Mouse (Mus musculus) splenic B cell, adult 2 months (primary cell): ENCODE measurements at regions not wholly inside any gene's neighbourhood (a gene's known extent, or its start where the extent isn't known, plus 50 kb on each side); places are given as distances from the start of the nearest gene placed in this dataset.

ENCODE experiments used
- DNase-seq: peaks from one replicate; pipeline ENCODE4 v3.0.0-alpha.2; 2011; ENCODE audit warnings: low read depth, low spot score
- H3K27me3 ChIP-seq: 2 replicates; pipeline ENCODE4 v1.6.1; 2012; ENCODE audit warnings: mild to moderate bottlenecking, low read length, moderate library complexity, mixed read lengths; ENCODE audit not compliant: control insufficient read depth, poor library complexity, insufficient read depth, severe bottlenecking
- H3K36me3 ChIP-seq: 2 replicates; pipeline ENCODE4 v1.6.1; 2012; ENCODE audit warnings: mild to moderate bottlenecking, low read length, moderate library complexity, mixed read lengths; ENCODE audit not compliant: control insufficient read depth, poor library complexity, insufficient read depth, severe bottlenecking

- no peaks in the 10 kb centered on the region for H3K36me3 ChIP-seq
- H3K27me3 ChIP-seq: no peaks in the 10 kb centered on the region
Measured at GRCm38 (mm10) chr5:102251076-102251475, 181.4 kb upstream of the Wdfy3 start.

GRCm38 (mm10) chr5:102253786-102254185 is 184.1 kb upstream of the Wdfy3 start:
- no peaks in the 10 kb centered on the region for H3K36me3 ChIP-seq
- no peak for DNase-seq
- H3K27me3 ChIP-seq: no peaks in the 10 kb centered on the region

More at GRCm38 (mm10) chr5:102251076-102251475, 181.4 kb upstream of the Wdfy3 start:
- DNase-seq: no peak

- H3K36me3 ChIP-seq: no peaks in the 10 kb centered on the region
- H3K27me3 ChIP-seq: no peaks in the 10 kb centered on the region
- DNase-seq: no peak
Measured at GRCm38 (mm10) chr5:102257104-102257503, 187.4 kb upstream of the Wdfy3 start.

DNA sequence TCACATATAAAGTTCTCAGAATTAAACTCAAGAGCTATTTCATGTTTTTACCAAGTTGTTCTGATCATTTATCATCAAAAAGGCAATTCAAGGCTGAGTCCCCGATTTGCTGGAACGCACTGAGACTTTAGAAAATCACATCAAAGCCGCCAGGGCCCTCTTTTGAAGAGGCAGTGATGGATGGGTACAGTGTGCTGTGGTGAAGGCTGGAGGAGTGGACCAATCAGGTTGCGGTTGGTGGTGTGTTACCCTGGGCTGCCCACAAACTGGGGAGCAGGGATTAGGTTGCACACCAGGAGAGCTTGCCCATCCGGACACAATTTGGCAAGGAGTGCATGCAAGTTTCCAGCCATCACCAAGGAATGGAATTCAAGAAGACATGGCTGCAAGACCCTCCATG is 191.9 kb upstream of the Wdfy3 start:
- no peak for DNase-seq
- Histone ChIP-seq H3K27me3 (no peaks in the 10 kb centered on the region), H3K36me3 (no peaks in the 10 kb centered on the region)

DNA sequence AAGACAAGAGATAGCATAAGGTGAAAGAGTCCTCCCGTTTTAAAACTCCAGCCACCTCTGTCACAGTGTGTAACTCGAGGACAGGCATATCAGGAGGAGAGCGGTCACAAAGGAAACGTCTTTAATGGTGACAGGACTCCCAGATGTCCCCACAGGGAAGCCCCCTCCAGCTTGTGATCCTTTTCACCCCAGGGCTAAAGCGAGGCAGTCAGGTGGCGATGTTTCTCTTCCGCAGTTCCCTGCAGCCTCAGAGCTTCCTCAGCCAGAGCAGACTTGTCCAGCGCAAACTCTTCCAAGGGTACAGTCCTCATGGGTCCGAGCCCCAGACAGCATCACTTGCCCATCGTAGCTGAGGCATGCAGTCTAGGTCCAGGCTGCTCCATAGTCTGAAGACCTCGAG is 196.7 kb upstream of the Wdfy3 start:
- no peaks in the 10 kb centered on the region for H3K27me3 ChIP-seq
- no peaks in the 10 kb centered on the region for H3K36me3 ChIP-seq

GRCm38 (mm10) chr5:102267150-102267549 is 197.4 kb upstream of the Wdfy3 start:
- H3K27me3 ChIP-seq: no peaks in the 10 kb centered on the region
- no peaks in the 10 kb centered on the region for H3K36me3 ChIP-seq
- no peak for DNase-seq

More for the DNA sequence above, 196.7 kb upstream of the Wdfy3 start:
- DNase-seq: no peak

DNA sequence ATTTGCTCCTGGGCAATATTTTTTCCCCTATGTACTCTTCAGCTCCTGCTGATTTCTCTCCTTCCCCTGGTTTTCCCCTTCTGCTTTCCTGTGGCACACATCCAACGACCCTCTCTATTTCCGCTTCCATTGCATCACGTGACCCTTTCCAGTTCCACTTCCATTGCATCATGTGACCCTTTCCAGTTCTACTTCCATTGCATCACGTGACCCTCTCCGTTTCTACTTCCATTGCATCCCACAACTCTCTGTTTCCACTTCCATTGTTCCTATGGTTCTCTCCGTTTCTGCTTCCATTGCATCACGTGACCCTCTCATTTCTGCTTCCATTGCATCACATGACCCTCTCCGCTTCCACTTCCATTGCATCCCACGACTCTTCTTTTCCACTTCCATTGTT is 199.5 kb upstream of the Wdfy3 start:
- Histone ChIP-seq H3K27me3 (no peaks in the 10 kb centered on the region), H3K36me3 (no peaks in the 10 kb centered on the region)
- no peak for DNase-seq

DNA sequence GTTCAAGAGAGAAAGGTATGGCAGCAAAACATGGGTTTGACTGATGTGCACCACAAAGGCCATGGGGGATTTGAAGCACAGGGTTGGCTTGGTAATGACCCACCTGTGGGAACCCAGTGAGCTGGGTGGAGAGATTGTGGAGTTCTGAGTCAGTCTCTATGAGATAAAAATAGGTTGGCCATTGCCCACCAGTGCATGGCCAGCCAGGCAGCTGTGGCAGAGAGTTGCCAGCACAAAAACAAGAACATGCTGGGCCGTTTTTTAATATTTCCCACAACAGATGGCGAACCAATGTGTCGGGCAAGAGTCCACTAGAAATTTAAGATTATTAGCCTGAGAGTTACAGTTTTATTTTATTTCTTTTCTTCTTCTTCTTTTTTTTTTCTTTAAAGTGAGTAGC is 205.6 kb upstream of the Arhgap24 start:
- Histone ChIP-seq H3K36me3 (no peaks in the 10 kb centered on the region), H3K27me3 (no peaks in the 10 kb centered on the region)
- DNase-seq: no peak

DNA sequence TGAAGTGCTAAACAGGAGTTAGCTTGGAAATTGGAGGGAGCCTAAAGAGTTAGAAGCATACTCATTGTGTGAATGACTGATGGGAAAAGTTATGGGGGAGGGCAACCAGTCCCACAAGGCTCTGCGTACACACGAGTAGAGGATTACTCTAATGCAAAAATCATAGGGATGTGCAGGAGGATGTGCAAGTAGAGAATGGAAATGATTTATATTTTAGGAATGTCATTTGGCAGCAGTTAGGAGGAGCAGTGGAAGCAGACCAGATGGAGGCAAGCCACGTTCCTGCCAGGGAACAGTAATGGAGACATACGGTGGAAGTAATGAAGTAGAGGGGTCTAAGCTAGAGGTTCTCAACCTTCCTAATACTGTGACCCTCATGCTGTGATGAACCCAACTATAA is 194.1 kb upstream of the Arhgap24 start:
- Histone ChIP-seq H3K36me3 (no peaks in the 10 kb centered on the region), H3K27me3 (no peaks in the 10 kb centered on the region)
- DNase-seq: no peak

DNA sequence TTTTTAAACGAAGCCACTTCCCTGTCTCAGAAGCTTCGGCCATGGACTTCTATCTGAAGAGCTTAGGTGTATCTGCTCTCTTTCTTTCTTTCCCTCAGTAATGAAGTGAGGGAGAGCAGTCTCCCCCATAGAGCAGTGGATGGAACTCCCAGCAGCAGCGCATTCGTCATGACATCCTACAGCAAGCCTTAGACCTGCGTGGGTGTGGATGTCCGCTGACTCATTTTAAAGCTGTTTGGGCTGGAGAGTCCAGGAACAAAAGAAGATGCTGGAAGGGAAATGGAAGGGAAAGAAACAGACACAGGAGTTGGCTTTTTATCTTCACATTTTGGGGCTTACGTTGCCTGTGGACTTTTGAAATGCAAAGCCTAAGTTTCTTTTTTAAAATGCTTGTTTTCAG is 190.3 kb upstream of the Arhgap24 start:
- DNase-seq: no peak
- Histone ChIP-seq H3K27me3 (no peaks in the 10 kb centered on the region), H3K36me3 (no peaks in the 10 kb centered on the region)

GRCm38 (mm10) chr5:102295564-102295963 is 185.6 kb upstream of the Arhgap24 start:
- no peaks in the 10 kb centered on the region for H3K36me3 ChIP-seq
- H3K27me3 ChIP-seq: no peaks in the 10 kb centered on the region
- no peak for DNase-seq

GRCm38 (mm10) chr5:102306309-102306708 is 174.9 kb upstream of the Arhgap24 start:
- no peaks in the 10 kb centered on the region for H3K36me3 ChIP-seq
- no peak for DNase-seq
- H3K27me3 ChIP-seq: no peaks in the 10 kb centered on the region

DNA sequence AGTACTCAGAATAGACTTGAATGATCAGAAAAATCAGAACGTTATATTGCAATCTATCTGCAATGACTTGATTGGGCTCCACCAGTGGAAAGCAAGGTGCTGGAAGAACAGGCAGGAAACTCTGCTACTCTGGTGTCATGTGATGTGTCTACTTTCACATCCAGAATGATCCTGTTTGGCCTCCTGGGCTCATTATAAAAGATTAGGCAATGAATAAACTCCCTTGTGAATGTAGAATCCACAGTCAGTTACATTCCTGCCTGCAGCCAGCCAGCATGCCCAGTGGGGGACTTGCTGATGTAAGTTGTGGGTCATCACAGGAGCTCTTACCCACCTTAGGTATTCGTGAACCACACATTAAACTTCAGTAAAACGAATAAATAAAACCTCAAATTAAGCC is 174.5 kb upstream of the Arhgap24 start:
- Histone ChIP-seq H3K36me3 (no peaks in the 10 kb centered on the region), H3K27me3 (no peaks in the 10 kb centered on the region)
- DNase-seq: no peak

- H3K36me3 ChIP-seq: no peaks in the 10 kb centered on the region
- no peaks in the 10 kb centered on the region for H3K27me3 ChIP-seq
- no peak for DNase-seq
Measured at GRCm38 (mm10) chr5:102311570-102311969, 169.6 kb upstream of the Arhgap24 start.

- no peaks in the 10 kb centered on the region for H3K36me3 ChIP-seq
- DNase-seq: no peak
- no peaks in the 10 kb centered on the region for H3K27me3 ChIP-seq
Measured at GRCm38 (mm10) chr5:102328197-102328784, 152.9 kb upstream of the Arhgap24 start.

DNA sequence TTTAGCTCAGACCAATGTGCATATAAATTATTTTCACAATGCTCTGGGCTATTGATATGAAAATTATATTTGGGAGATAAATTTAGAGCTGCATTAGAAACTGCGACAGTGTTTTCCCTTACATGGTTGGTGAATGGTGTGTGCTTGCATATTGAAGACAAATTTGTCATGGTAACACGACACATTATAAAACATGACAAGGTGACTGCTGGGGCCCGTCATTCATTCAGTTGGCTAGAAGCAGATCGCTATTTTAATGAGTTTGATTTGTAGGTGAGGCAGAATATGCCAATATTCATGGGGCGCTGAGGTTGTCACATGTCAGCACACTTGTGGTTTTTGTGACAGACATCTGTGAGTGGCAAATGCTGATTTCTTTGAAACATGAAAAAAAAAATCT is 147.3 kb upstream of the Arhgap24 start:
- Histone ChIP-seq H3K36me3 (no peaks in the 10 kb centered on the region), H3K27me3 (no peaks in the 10 kb centered on the region)
- no peak for DNase-seq
